In genomic region chr11:100619982-100620381, GRCm38 (mm10) we compare ENCODE assay signal across 8 mouse cellular contexts. TPM values are rescaled to one million over a fixed set of nuclear protein-coding genes. Genes with fewer than 3 reads are reported as not detected.
DNase-seq lines count a peak whose midpoint lies in the region; ATAC-seq and TF ChIP-seq lines count a peak whose summit lies in the region.

Dnajc7 (minus strand) TSS chr11:100620168.

- H3K27ac ChIP-seq in testis, adult 2 months (ENCODE audit: control insufficient read depth, insufficient read depth, low read depth, low read length), result peak within 1 kb of the TSS; percentile 92
- peak within 1 kb of the TSS; percentile 77 for H3K27ac ChIP-seq in embryonic facial prominence, embryonic 11.5 days (replicated peaks; ENCODE audit: low read depth, low read length)
- H3K27ac ChIP-seq in heart, embryonic 13.5 days (replicated peaks), result peak within 1 kb of the TSS; percentile 98
- H3K27ac ChIP-seq in midbrain, embryonic 16.5 days (ENCODE audit: low read length), result peak within 1 kb of the TSS; percentile 96

- TF ChIP-seq CTCF in testis, adult 2 months (IDR thresholded peaks at IDR 0.05; ENCODE audit: control insufficient read depth, insufficient read depth, insufficient replicate concordance, low read depth, low read length), result no peak

- H3K4me3 ChIP-seq in testis, adult 2 months (ENCODE audit: control insufficient read depth, low read depth, low read length), result peak within 1 kb of the TSS; percentile 100
- peak within 1 kb of the TSS; percentile 72 for H3K4me3 ChIP-seq in embryonic facial prominence, embryonic 11.5 days (ENCODE audit: low read depth, low read length)
- H3K4me3 ChIP-seq in heart, embryonic 13.5 days, result peak within 1 kb of the TSS; percentile 98
- peak within 1 kb of the TSS; percentile 85 for H3K4me3 ChIP-seq in midbrain, embryonic 16.5 days (ENCODE audit: low read depth, low read length)

- no peaks in the 10 kb centered on the region; the same call in none of the 2 replicates for H3K4me1 ChIP-seq in testis, adult 2 months (ENCODE audit: control insufficient read depth, insufficient read depth, low read length)
- H3K4me1 ChIP-seq in embryonic facial prominence, embryonic 11.5 days (ENCODE audit: control insufficient read depth, insufficient read depth, low read length), result peaks cover 2% of the 10 kb centered on the region; the same call in 1 of the 2 replicates
- peaks cover 49% of the 10 kb centered on the region for H3K4me1 ChIP-seq in heart, embryonic 13.5 days
- H3K4me1 ChIP-seq in midbrain, embryonic 16.5 days (ENCODE audit: control insufficient read depth, insufficient read depth, low read length), result peaks cover 29% of the 10 kb centered on the region

- peak within 1 kb of the TSS; percentile 74 for H3K9ac ChIP-seq in embryonic facial prominence, embryonic 11.5 days (replicated peaks; ENCODE audit: low read length)
- H3K9ac ChIP-seq in heart, embryonic 13.5 days, result peak within 1 kb of the TSS; percentile 96
- peak within 1 kb of the TSS; percentile 87 for H3K9ac ChIP-seq in midbrain, embryonic 16.5 days (ENCODE audit: low read depth, low read length)

- no peaks in the 10 kb centered on the region for H3K9me3 ChIP-seq in embryonic facial prominence, embryonic 11.5 days (replicated peaks; ENCODE audit: control insufficient read depth, low read length)
- H3K9me3 ChIP-seq in heart, embryonic 13.5 days, result no peaks in the 10 kb centered on the region
- no peaks in the 10 kb centered on the region for H3K9me3 ChIP-seq in midbrain, embryonic 16.5 days (replicated peaks; ENCODE audit: control insufficient read depth, low read length, poor library complexity, severe bottlenecking)

- WGBS in embryonic facial prominence, embryonic 11.5 days, result 4% methylated on average over 11 of the region's 11 CpGs
- WGBS in heart, embryonic 13.5 days, result 7% methylated on average over 11 of the region's 11 CpGs
- under 1% methylated on average over 11 of the region's 11 CpGs for WGBS in midbrain, embryonic 16.5 days

- DNase-seq in testis, postnatal 10 days (ENCODE audit: low spot score), result no peak
- no peak for DNase-seq in embryonic facial prominence, embryonic 11.5 days (ENCODE audit: low spot score)
- no peak for DNase-seq in left cerebral cortex, adult 8-10 months (ENCODE audit: low spot score in 2 of 2)
- DNase-seq in cerebellum, postnatal 4 days (ENCODE audit: low spot score in 2 of 2), result no peak
- no peak for DNase-seq in kidney, postnatal 36 days

- H3K27me3 ChIP-seq in testis, adult 2 months (ENCODE audit: control insufficient read depth, insufficient read depth, low read length), result no peaks in the 10 kb centered on the region
- H3K27me3 ChIP-seq in embryonic facial prominence, embryonic 11.5 days (ENCODE audit: control insufficient read depth, insufficient read depth, low read length), result no peaks in the 10 kb centered on the region
- no peaks in the 10 kb centered on the region for H3K27me3 ChIP-seq in heart, embryonic 13.5 days (replicated peaks)
- no peaks in the 10 kb centered on the region for H3K27me3 ChIP-seq in midbrain, embryonic 16.5 days (ENCODE audit: control insufficient read depth, insufficient read depth, low read depth, low read length)

- TF ChIP-seq POLR2A in testis, adult 2 months (IDR thresholded peaks at IDR 0.05; ENCODE audit: control insufficient read depth, low read depth, low read length), result peak; percentile 58; the same call in 1 of the 2 replicates

- H3K36me3 ChIP-seq in testis, adult 2 months (ENCODE audit: control insufficient read depth, insufficient read depth, low read length), result no peaks in the 10 kb centered on the region
- no peaks in the 10 kb centered on the region for H3K36me3 ChIP-seq in embryonic facial prominence, embryonic 11.5 days (replicated peaks; ENCODE audit: control insufficient read depth, insufficient read depth, low read depth, low read length)
- peaks cover 15% of the 10 kb centered on the region for H3K36me3 ChIP-seq in heart, embryonic 13.5 days
- H3K36me3 ChIP-seq in midbrain, embryonic 16.5 days (ENCODE audit: control insufficient read depth, insufficient read depth, low read length), result no peaks in the 10 kb centered on the region

- peak within 1 kb of the TSS; percentile 75 for H3K4me2 ChIP-seq in embryonic facial prominence, embryonic 11.5 days (ENCODE audit: low read depth, low read length)
- H3K4me2 ChIP-seq in heart, embryonic 13.5 days, result peak within 1 kb of the TSS; percentile 89
- peak within 1 kb of the TSS; percentile 87 for H3K4me2 ChIP-seq in midbrain, embryonic 16.5 days (ENCODE audit: low read length)

- no peak for ATAC-seq in embryonic facial prominence, embryonic 11.5 days (replicated peaks; ENCODE audit: insufficient number of reproducible peaks, low FRiP score, low TSS enrichment, low read depth)
- ATAC-seq in heart, embryonic 13.5 days (ENCODE audit: extremely low read depth, insufficient number of reproducible peaks, low FRiP score, low TSS enrichment), result peak; percentile 7; the same call in 1 of the 2 replicates
- peak; percentile 13; the same call in 1 of the 2 replicates for ATAC-seq in midbrain, embryonic 16.5 days

RNA-seq across cellular contexts. Expression of gene Dnajc7, which starts in this region (rescaled TPM):
- polyA plus RNA-seq in testis, adult 2 months (2012; rRNA removed), result 104 and 150 TPM in 2 replicates
- polyA plus RNA-seq in embryonic facial prominence, embryonic 11.5 days (2014; fragmentation: Nextera tagmentation; extraction: Ambion mirVana), result 80.0 and 83.9 TPM in 2 replicates
- 172 and 191 TPM in 2 replicates for polyA plus RNA-seq in heart, embryonic 13.5 days (2015; fragmentation: Nextera tagmentation; extraction: Ambion mirVana)
- 100 to 1,000 TPM; 241 to 278 (median 260) TPM for total RNA-seq in left cerebral cortex, adult 8-10 months (2022)
- polyA plus RNA-seq in midbrain, embryonic 16.5 days (2015; fragmentation: Nextera tagmentation; extraction: Ambion mirVana), result 289 and 327 TPM in 2 replicates
